Mouse (Mus musculus) lung, adult 10 weeks (tissue): ENCODE measurements around the gene Ptch2. TPM values are rescaled to one million over a fixed set of nuclear protein-coding genes. Genes with fewer than 3 reads are reported as not detected.

Source experiments
- polyA plus RNA-seq: library from polyadenylated mRNA; stranded (reverse); fragments of 350-450 nt; fragmentation: Illumina TruSeq; extraction: RNeasy Lipid Tissue Mini Kit (QIAGEN cat#74804); gene quantifications from one replicate; pipeline ENCODE4 v1.2.3, GENCODE M21; 2014; ENCODE audit warnings: low read depth, low replicate concordance; ENCODE audit not compliant: insufficient read depth

Ptch2 gene
- 0.66 TPM for polyA plus RNA-seq

DNA sequence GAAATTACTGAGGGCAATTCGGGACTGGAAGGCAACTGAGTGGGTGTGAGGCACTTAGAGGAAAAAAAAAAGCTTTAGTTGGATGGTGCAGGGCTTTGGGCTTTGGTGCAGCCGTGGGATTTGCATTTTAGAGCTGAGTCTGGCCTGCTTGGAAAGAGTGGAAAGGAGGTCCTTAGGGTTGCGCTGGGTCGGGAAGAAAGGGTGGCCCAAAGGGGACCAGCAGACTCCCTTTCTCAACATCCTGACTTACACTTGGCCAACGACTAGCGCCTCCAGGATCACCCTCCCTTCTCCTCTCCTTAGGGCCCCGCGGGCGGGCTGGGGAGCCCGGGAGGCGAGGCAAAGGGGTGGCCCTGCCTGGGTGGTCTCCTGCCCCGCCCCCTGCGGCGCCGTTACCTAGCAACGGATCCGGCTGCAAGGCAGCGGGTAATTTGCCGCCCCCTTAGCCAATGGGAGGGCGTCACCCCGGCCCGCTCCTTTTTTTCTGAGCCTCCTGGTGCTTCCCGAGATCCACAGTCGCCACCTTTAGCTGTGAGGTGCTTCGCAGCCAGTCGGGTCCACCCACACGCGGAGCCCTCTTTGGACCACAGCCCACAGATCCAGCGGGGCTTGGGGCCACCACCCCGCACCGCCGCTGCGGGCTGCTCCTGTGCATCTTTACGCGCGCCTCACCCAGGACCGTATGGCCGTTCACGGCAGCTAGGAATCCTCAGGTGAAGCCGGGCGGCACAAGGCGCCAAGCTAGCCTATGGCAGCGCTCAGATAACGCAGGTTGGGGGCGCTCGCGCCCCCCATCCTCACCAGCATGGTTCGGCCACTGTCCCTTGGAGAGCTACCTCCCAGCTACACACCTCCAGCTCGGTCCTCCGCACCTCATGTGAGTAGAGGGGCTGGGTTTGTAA is at the start of gene Ptch2:
TSS of gene Ptch2 (plus strand) at position 525 of the 902 bp plus-strand sequence.

GRCm38 (mm10) chr4:117125348-117125909 is 29.6 kb downstream of the Ptch2 start, which contains the start of gene Btbd19:
Btbd19 (minus strand) TSS chr4:117125725.

DNA sequence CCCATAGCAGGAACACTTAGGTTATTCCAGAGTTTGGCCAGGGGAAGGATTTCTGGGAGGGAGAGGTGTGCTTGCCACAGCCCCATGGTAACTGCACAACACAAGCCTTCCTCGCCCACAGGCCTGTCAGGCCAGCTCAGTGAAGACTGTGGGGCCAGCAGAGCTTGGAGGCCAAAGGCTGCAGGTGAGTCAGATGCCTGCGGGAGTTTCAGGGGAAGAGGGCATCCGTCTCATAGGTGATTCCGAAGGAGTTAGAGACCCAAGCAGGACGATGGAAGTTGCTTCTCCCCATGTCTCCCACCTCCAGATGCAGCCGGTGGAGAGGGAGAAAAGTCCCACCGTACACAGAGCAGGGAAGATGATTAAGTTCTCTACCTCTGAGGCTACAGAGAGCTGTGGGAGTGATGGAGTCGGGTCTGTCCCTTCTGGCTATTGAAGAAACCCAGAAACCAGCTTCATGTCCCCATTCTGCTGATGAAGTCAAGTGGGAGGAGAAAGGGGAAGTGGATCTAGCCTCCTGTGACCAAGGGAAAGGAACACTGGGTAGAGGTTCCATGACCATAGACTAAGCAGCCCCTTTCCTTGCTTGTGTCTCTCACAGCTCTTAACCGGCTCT is 30.9 kb downstream of the Ptch2 start, which contains the start of gene Tctex1d4:
TSS of gene Tctex1d4 (plus strand) at position 120 of the 616 bp plus-strand sequence.

DNA sequence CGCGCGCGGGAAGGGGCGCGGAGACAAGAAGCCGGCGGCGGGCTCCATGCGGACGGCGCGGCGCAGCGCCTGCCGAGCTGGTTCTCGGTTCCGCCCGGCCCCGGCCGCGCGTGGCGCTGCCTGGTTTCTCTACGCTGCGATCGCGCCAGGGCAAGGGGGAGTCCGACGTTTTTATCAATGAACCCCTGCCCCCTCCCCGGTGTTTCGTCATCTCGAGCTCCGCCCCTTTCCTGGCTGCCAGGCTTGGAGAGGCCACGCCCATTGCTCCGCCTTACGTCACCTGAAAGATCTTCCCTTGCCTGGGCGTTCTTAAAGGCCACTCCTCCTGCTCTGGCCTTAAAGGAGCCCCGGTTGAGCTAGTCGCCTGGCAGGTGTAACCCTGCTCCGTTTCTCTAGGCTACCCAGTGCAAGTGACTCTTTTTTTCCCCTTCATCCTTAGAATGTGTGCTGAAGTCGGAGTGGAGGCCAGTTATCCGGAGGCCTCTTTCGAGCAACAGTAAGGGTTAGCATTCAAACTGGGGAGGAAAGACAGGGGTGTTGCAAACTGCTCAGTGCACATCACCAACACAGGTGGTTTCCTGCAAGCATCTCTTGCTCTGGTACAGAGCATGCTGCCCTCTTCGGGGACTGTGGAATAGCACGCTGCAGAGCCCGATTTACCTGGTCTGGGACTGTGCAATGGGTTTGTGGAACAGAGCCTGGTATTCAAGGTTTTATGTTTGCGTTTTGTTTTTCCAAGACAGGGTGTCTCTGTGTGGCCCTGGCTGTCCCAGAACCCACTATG is 38.1 kb downstream of the Ptch2 start, which contains the start of gene Plk3:
TSS of gene Plk3 (minus strand) at position 147 of the 784 bp plus-strand sequence.

GRCm38 (mm10) chr4:117155792-117156355 is 60.0 kb downstream of the Ptch2 start, which contains the start of gene Rps8:
Rps8 (minus strand) TSS chr4:117156243.

Other genes starting within 250 kb of the Ptch2 start
- gene Zswim5, start 218.7 kb upstream of the Ptch2 start, polyA plus RNA-seq, result 0.73 TPM
- 56.2 TPM for gene Urod, start 101.7 kb upstream of the Ptch2 start, polyA plus RNA-seq
- 11.0 TPM for gene Hectd3, start 100.8 kb upstream of the Ptch2 start, polyA plus RNA-seq
- gene Eif2b3, start 76.7 kb upstream of the Ptch2 start, polyA plus RNA-seq, result 11.9 TPM
- gene Btbd19, start 29.6 kb downstream of the Ptch2 start, polyA plus RNA-seq, result 3.3 TPM
- 36.5 TPM for gene Tctex1d4, start 30.7 kb downstream of the Ptch2 start, polyA plus RNA-seq
- 4.8 TPM for gene Plk3, start 37.9 kb downstream of the Ptch2 start, polyA plus RNA-seq
- gene Rps8, start 60.2 kb downstream of the Ptch2 start, polyA plus RNA-seq, result 1,631 TPM
- 0.31 TPM for gene Kif2c, start 86.6 kb downstream of the Ptch2 start, polyA plus RNA-seq
- 8.9 TPM for gene Tmem53, start 155.9 kb downstream of the Ptch2 start, polyA plus RNA-seq
- gene Armh1, start 156.1 kb downstream of the Ptch2 start, polyA plus RNA-seq, result 3.1 TPM